ENCODE assay signal across 8 mouse cellular contexts in genomic region chr2:115860600-115861347, GRCm38 (mm10).
DNase-seq lines count a peak whose midpoint lies in the region; ATAC-seq and TF ChIP-seq lines count a peak whose summit lies in the region.

No protein-coding gene starts in this region.

- peak overlapping the region; percentile 43 for H3K4me3 ChIP-seq in gastrocnemius, adult 2 months
- H3K4me3 ChIP-seq in embryonic facial prominence, embryonic 11.5 days (ENCODE audit: low read depth, low read length): peak overlapping the region; percentile 18
- peak overlapping the region; percentile 50 for H3K4me3 ChIP-seq in limb, embryonic 10.5 days
- H3K4me3 ChIP-seq in midbrain, embryonic 16.5 days (ENCODE audit: low read depth, low read length): no peak overlapping the region
- H3K4me3 ChIP-seq in cerebellum, adult 2 months (replicated peaks; ENCODE audit: insufficient read depth, low read depth, low read length): no peak overlapping the region

- TF ChIP-seq CTCF in gastrocnemius, adult 2 months (IDR thresholded peaks at IDR 0.05): no peak
- TF ChIP-seq CTCF in cerebellum, adult 2 months (IDR thresholded peaks at IDR 0.05; ENCODE audit: borderline replicate concordance, insufficient read depth, low read depth, low read length): no peak

- peaks cover 7% of the 10 kb centered on the region for H3K4me1 ChIP-seq in embryonic facial prominence, embryonic 11.5 days (ENCODE audit: control insufficient read depth, insufficient read depth, low read length)
- peaks cover 57% of the 10 kb centered on the region for H3K4me1 ChIP-seq in limb, embryonic 10.5 days
- H3K4me1 ChIP-seq in midbrain, embryonic 16.5 days (ENCODE audit: control insufficient read depth, insufficient read depth, low read length): peaks cover 11% of the 10 kb centered on the region
- H3K4me1 ChIP-seq in cerebellum, adult 2 months (ENCODE audit: control insufficient read depth, insufficient read depth, low read length): no peaks in the 10 kb centered on the region; the same call in 1 of the 2 replicates

- no peak overlapping the region for H3K9ac ChIP-seq in embryonic facial prominence, embryonic 11.5 days (replicated peaks; ENCODE audit: low read length)
- H3K9ac ChIP-seq in midbrain, embryonic 16.5 days (ENCODE audit: low read depth, low read length): no peak overlapping the region

- no peak for TF ChIP-seq POLR2A in cerebellum, adult 2 months (IDR thresholded peaks at IDR 0.05; ENCODE audit: borderline replicate concordance, insufficient read depth, low read length)

- no peak overlapping the region for H3K27ac ChIP-seq in gastrocnemius, adult 2 months
- H3K27ac ChIP-seq in embryonic facial prominence, embryonic 11.5 days (replicated peaks; ENCODE audit: low read depth, low read length): peak overlapping the region; percentile 67
- peak overlapping the region; percentile 87 for H3K27ac ChIP-seq in limb, embryonic 10.5 days
- peak overlapping the region; percentile 72 for H3K27ac ChIP-seq in midbrain, embryonic 16.5 days (ENCODE audit: low read length)
- H3K27ac ChIP-seq in cerebellum, adult 2 months (ENCODE audit: insufficient read depth, low read length): no peak overlapping the region

- no peak for ATAC-seq in embryonic facial prominence, embryonic 11.5 days (replicated peaks; ENCODE audit: insufficient number of reproducible peaks, low FRiP score, low TSS enrichment, low read depth)
- no peak for ATAC-seq in midbrain, embryonic 16.5 days

- DNase-seq in gastrocnemius, adult 2 months: no peak
- no peak for DNase-seq in gastrocnemius, postnatal 10 days
- peak; percentile 49 for DNase-seq in embryonic facial prominence, embryonic 11.5 days (ENCODE audit: low spot score)
- peak; percentile 52 to 56 for DNase-seq in heart, postnatal 10 days
- peak; percentile 74 for DNase-seq in limb, embryonic 10.5 days (ENCODE audit: low spot score)
- DNase-seq in cerebellum, adult 2 months: no peak
- no peak for DNase-seq in spleen, adult 12 weeks (ENCODE audit: low spot score)

- peaks cover 6% of the 10 kb centered on the region; the same call in 1 of the 2 replicates for H3K27me3 ChIP-seq in embryonic facial prominence, embryonic 11.5 days (ENCODE audit: control insufficient read depth, insufficient read depth, low read length)
- peaks cover 56% of the 10 kb centered on the region; the same call in 1 of the 2 replicates for H3K27me3 ChIP-seq in limb, embryonic 10.5 days (ENCODE audit: low read depth, poor library complexity, severe bottlenecking)
- peaks cover 6% of the 10 kb centered on the region for H3K27me3 ChIP-seq in midbrain, embryonic 16.5 days (ENCODE audit: control insufficient read depth, insufficient read depth, low read depth, low read length)
- H3K27me3 ChIP-seq in cerebellum, adult 2 months (ENCODE audit: control insufficient read depth, insufficient read depth, low read length): peaks cover 13% of the 10 kb centered on the region; the same call in 1 of the 2 replicates

- H3K36me3 ChIP-seq in embryonic facial prominence, embryonic 11.5 days (replicated peaks; ENCODE audit: control insufficient read depth, insufficient read depth, low read depth, low read length): no peaks in the 10 kb centered on the region
- peaks cover 15% of the 10 kb centered on the region for H3K36me3 ChIP-seq in limb, embryonic 10.5 days
- no peaks in the 10 kb centered on the region for H3K36me3 ChIP-seq in midbrain, embryonic 16.5 days (ENCODE audit: control insufficient read depth, insufficient read depth, low read length)

- WGBS in embryonic facial prominence, embryonic 11.5 days: 3% methylated on average over 25 of the region's 25 CpGs
- WGBS in limb, embryonic 10.5 days: 2% methylated on average over 25 of the region's 25 CpGs
- WGBS in midbrain, embryonic 16.5 days: 6% methylated on average over 25 of the region's 25 CpGs
- 9% methylated on average over 25 of the region's 25 CpGs for WGBS in cerebellum, adult 2 months

- H3K4me2 ChIP-seq in embryonic facial prominence, embryonic 11.5 days (ENCODE audit: low read depth, low read length): peak overlapping the region; percentile 52
- peak overlapping the region; percentile 32 for H3K4me2 ChIP-seq in midbrain, embryonic 16.5 days (ENCODE audit: low read length)

- no peaks in the 10 kb centered on the region for H3K9me3 ChIP-seq in embryonic facial prominence, embryonic 11.5 days (replicated peaks; ENCODE audit: control insufficient read depth, low read length)
- no peaks in the 10 kb centered on the region for H3K9me3 ChIP-seq in limb, embryonic 10.5 days (replicated peaks)
- no peaks in the 10 kb centered on the region for H3K9me3 ChIP-seq in midbrain, embryonic 16.5 days (replicated peaks; ENCODE audit: control insufficient read depth, low read length, poor library complexity, severe bottlenecking)

- intact Hi-C loops in gastrocnemius, adult 2 months (cut with DNase I): no loop called here
- intact Hi-C loops in heart, postnatal 10 days (cut with DNase I): no loop called here

Comparison
In these comparisons a context has a peak if more than half of its experiments do, and no peak if none do; other contexts are left out.
1. DNase-seq: peak in embryonic facial prominence, embryonic 11.5 days (single experiment), heart, postnatal 10 days (2 of 2) and limb, embryonic 10.5 days (single experiment); none in gastrocnemius, adult 2 months (single experiment), gastrocnemius, postnatal 10 days (single experiment), cerebellum, adult 2 months (0 of 2) and spleen, adult 12 weeks (single experiment).
2. H3K27ac ChIP-seq: peak in embryonic facial prominence, embryonic 11.5 days (single experiment), limb, embryonic 10.5 days (single experiment) and midbrain, embryonic 16.5 days (single experiment); none in gastrocnemius, adult 2 months (single experiment) and cerebellum, adult 2 months (single experiment).
3. H3K4me3 ChIP-seq: peak in gastrocnemius, adult 2 months (single experiment), embryonic facial prominence, embryonic 11.5 days (single experiment) and limb, embryonic 10.5 days (single experiment); none in midbrain, embryonic 16.5 days (single experiment) and cerebellum, adult 2 months (single experiment).